Mouse (Mus musculus) CH12.LX (cell line): Measurements from ENCODE around the gene Dok5. TPM values are rescaled to one million over a fixed set of nuclear protein-coding genes. Genes with fewer than 3 reads are reported as not detected.

Experiments used
- DNase-seq: peaks from one replicate; pipeline ENCODE4 v3.0.0-alpha.2; 2013; ENCODE audit errors: extremely low read depth
- H3K27ac ChIP-seq: 2 replicates; pipeline ENCODE4 v1.5.1; 2012; ENCODE audit warnings: low read depth, mild to moderate bottlenecking, control low read depth, moderate library complexity; ENCODE audit not compliant: insufficient read depth
- H3K27me3 ChIP-seq: replicated peaks from 2 replicates; pipeline ENCODE3; 2012; ENCODE audit warnings: inconsistent platforms
- H3K36me3 ChIP-seq, 2 experiments: replicated peaks in 1 of 2; 2 replicates each; pipeline versions ENCODE3 to v1.6.1; 2012; ENCODE audit warnings: inconsistent platforms in 1 of 2, low read length in 1 of 2, mild to moderate bottlenecking in 1 of 2, mixed read lengths in 1 of 2, moderate library complexity in 1 of 2; ENCODE audit not compliant: control insufficient read depth in 1 of 2, insufficient read depth in 1 of 2
- H3K4me1 ChIP-seq, 2 experiments: 2 replicates each; pipeline ENCODE4 v1.6.1; 2012; ENCODE audit warnings: inconsistent platforms in 1 of 2, moderate library complexity in 1 of 2; ENCODE audit not compliant: insufficient read depth in 2 of 2, control insufficient read depth in 1 of 2
- H3K4me2 ChIP-seq: 2 replicates; pipeline ENCODE4 v1.6.1; 2012; ENCODE audit warnings: low read depth, mild to moderate bottlenecking, control low read depth; ENCODE audit not compliant: poor library complexity, insufficient read depth, severe bottlenecking
- H3K4me3 ChIP-seq, 3 experiments: fragments of 150-350 bp in 1 of 3; sonication (generic) in 1 of 3; replicated peaks in 1 of 3; 2 replicates each; pipeline versions ENCODE3 to v1.5.1; 2011 to 2012; ENCODE audit warnings: low read depth in 2 of 3, low read length in 2 of 3, mild to moderate bottlenecking in 2 of 3, moderate library complexity in 2 of 3, control low read depth in 1 of 3, improper control_type of control experiment in 1 of 3, inconsistent platforms in 1 of 3, mixed read lengths in 1 of 3; ENCODE audit not compliant: poor library complexity in 1 of 3
- H3K79me2 ChIP-seq: replicated peaks from 2 replicates; pipeline ENCODE4 v1.6.1; 2012; ENCODE audit warnings: mild to moderate bottlenecking, moderate library complexity; ENCODE audit not compliant: control insufficient read depth, poor library complexity, insufficient read depth, severe bottlenecking; ENCODE audit errors: extremely low read depth
- H3K9ac ChIP-seq: 2 replicates; pipeline ENCODE4 v1.6.1; 2012; ENCODE audit warnings: low read depth, mild to moderate bottlenecking, control low read depth, moderate library complexity; ENCODE audit not compliant: insufficient read depth
- H3K9me3 ChIP-seq: replicated peaks from 2 replicates; pipeline ENCODE3; 2012; ENCODE audit warnings: low read length, inconsistent platforms, mixed read lengths
- CHD2 ChIP-seq: IDR thresholded peaks from 2 replicates; pipeline ENCODE4 v1.6.1; 2011; ENCODE audit warnings: low read length, improper control_type of control experiment
- ELF1 ChIP-seq: IDR thresholded peaks from 2 replicates; pipeline ENCODE4 v1.6.1; 2014; ENCODE audit warnings: low read depth, mild to moderate bottlenecking, inconsistent platforms, low read length, improper control_type of control experiment
- EP300 ChIP-seq: IDR thresholded peaks from 2 replicates; pipeline ENCODE4 v1.6.1; 2011; ENCODE audit warnings: low read length, improper control_type of control experiment
- ETS1 ChIP-seq: conservative IDR thresholded peaks from 2 replicates; pipeline ENCODE4 v1.6.1; 2012; ENCODE audit warnings: low read depth, mild to moderate bottlenecking, inconsistent platforms, low read length, improper control_type of control experiment, moderate library complexity
- HCFC1 ChIP-seq: IDR thresholded peaks from 2 replicates; pipeline ENCODE4 v1.6.1; 2012; ENCODE audit warnings: low read depth, mild to moderate bottlenecking, inconsistent platforms, low read length, improper control_type of control experiment
- MAZ ChIP-seq: IDR thresholded peaks from 2 replicates; pipeline ENCODE4 v1.6.1; 2012; ENCODE audit warnings: low read depth, mild to moderate bottlenecking, inconsistent platforms, low read length, improper control_type of control experiment, moderate library complexity
- PAX5 ChIP-seq: IDR thresholded peaks from 2 replicates; pipeline ENCODE4 v1.6.1; 2012; ENCODE audit warnings: low read length, inconsistent platforms, mixed read lengths
- POLR2AphosphoS2 ChIP-seq: IDR thresholded peaks from 2 replicates; pipeline ENCODE4 v1.6.1; 2011; ENCODE audit warnings: low read depth, low read length, improper control_type of control experiment
- RAD21 ChIP-seq: IDR thresholded peaks from 2 replicates; pipeline ENCODE4 v1.6.1; 2011; ENCODE audit warnings: low read depth, mild to moderate bottlenecking, low read length, improper control_type of control experiment, moderate library complexity
- TBP ChIP-seq: conservative IDR thresholded peaks from 2 replicates; pipeline ENCODE4 v1.6.1; 2011; ENCODE audit warnings: low read depth, low read length, improper control_type of control experiment
- TCF12 ChIP-seq: IDR thresholded peaks from 2 replicates; pipeline ENCODE4 v1.6.1; 2014; ENCODE audit warnings: low read depth, mild to moderate bottlenecking, inconsistent platforms, low read length, improper control_type of control experiment
- USF1 ChIP-seq: IDR thresholded peaks from 2 replicates; pipeline ENCODE4 v1.6.1; 2014; ENCODE audit warnings: low read depth, mild to moderate bottlenecking, inconsistent platforms, low read length, improper control_type of control experiment
- ZC3H11A ChIP-seq: IDR thresholded peaks from 2 replicates; pipeline ENCODE4 v1.6.1; 2012; ENCODE audit warnings: low read depth, mild to moderate bottlenecking, inconsistent platforms, low read length, improper control_type of control experiment
- ZKSCAN1 ChIP-seq: IDR thresholded peaks from 2 replicates; pipeline ENCODE4 v1.6.1; 2012; ENCODE audit warnings: low read depth, inconsistent platforms, low read length, improper control_type of control experiment, borderline replicate concordance
- ZMIZ1 ChIP-seq: IDR thresholded peaks from 2 replicates; pipeline ENCODE4 v1.6.1; 2012; ENCODE audit warnings: low read depth, mild to moderate bottlenecking, inconsistent platforms, low read length, improper control_type of control experiment
- ZNF384 ChIP-seq: IDR thresholded peaks from 2 replicates; pipeline ENCODE4 v1.6.1; 2012; ENCODE audit warnings: low read depth, low read length, improper control_type of control experiment, inconsistent platforms
- dilution Hi-C: fragments of 300-500 bp; cut with MboI; formaldehyde crosslinking; loops from 2 replicates; pipeline ENCODE4 v1.14.3; 2020; ENCODE audit warnings: low sequenced_read_pairs; ENCODE audit not compliant: extremely low pct_unique_long_range_greater_than_20kb, extremely low pct_ligation_motif_present
- in situ Hi-C: fragments of 300-500 bp; cut with MboI; formaldehyde crosslinking; loops from 3 replicates; pipeline ENCODE4 v1.14.3; 2019; ENCODE audit warnings: low sequenced_read_pairs, low pct_ligation_motif_present, low pct_unique_long_range_greater_than_20kb, mixed read lengths
- polyA plus RNA-seq: library from polyadenylated mRNA; unstranded; fragments of >175 nt; gene quantifications from 2 replicates; pipeline ENCODE4 v1.2.1, GENCODE M21; 2012; ENCODE audit warnings: low read depth; ENCODE audit not compliant: insufficient read length
- total RNA-seq, 2 experiments: library from RNA; depleted of rRNA; stranded (reverse); fragments of 300-350 nt in 1 of 2; fragments of >200 nt in 1 of 2; gene quantifications; 2 replicates each; pipeline ENCODE4 v1.2.3; 2012 to 2014

Gene Dok5
- total and polyA plus RNA-seq, 3 experiments: not detected

GRCm38 (mm10) chr2:170816302-170816701, 84.7 kb downstream of the Dok5 start:
- no peak overlapping the region for H3K4me2 ChIP-seq
- H3K36me3 ChIP-seq: no peaks in the 10 kb centered on the region
- in situ Hi-C loops (no loop called here), dilution Hi-C loops (no loop called here)
- no peak overlapping the region for H3K27ac ChIP-seq
- no peaks in the 10 kb centered on the region for H3K79me2 ChIP-seq
- no peak for DNase-seq
- TF ChIP-seq PAX5 (no peak), ELF1 (no peak), USF1 (no peak), ZKSCAN1 (no peak), CHD2 (no peak), ZNF384 (no peak), RAD21 (no peak), EP300 (no peak)
- H3K9me3 ChIP-seq: peaks cover 62% of the 10 kb centered on the region
- no peak overlapping the region for H3K4me3 ChIP-seq
- H3K27me3 ChIP-seq: no peaks in the 10 kb centered on the region
- no peak overlapping the region for H3K9ac ChIP-seq
- no peaks in the 10 kb centered on the region for H3K4me1 ChIP-seq

GRCm38 (mm10) chr2:170817112-170817703, 85.6 kb downstream of the Dok5 start:
- no peak for TF ChIP-seq HCFC1
- no peak for TF ChIP-seq MAZ
- no peak for TF ChIP-seq TCF12
- no peak for TF ChIP-seq ZMIZ1
- TF ChIP-seq ZC3H11A: no peak
- no peak for TF ChIP-seq POLR2AphosphoS2
- no peak for TF ChIP-seq TBP
- no peak for TF ChIP-seq PAX5
- no peak for TF ChIP-seq ETS1
- dilution Hi-C loops: no loop called here
- peaks cover 57% of the 10 kb centered on the region for H3K9me3 ChIP-seq

More at GRCm38 (mm10) chr2:170817112-170817703, 85.6 kb downstream of the Dok5 start:
- DNase-seq: no peak
- H3K9ac ChIP-seq: no peak overlapping the region
- H3K4me1 ChIP-seq: no peaks in the 10 kb centered on the region
- no peaks in the 10 kb centered on the region for H3K27me3 ChIP-seq
- H3K27ac ChIP-seq: no peak overlapping the region
- no peaks in the 10 kb centered on the region for H3K79me2 ChIP-seq
- no peak overlapping the region for H3K4me2 ChIP-seq
- H3K4me3 ChIP-seq: no peak overlapping the region
- H3K36me3 ChIP-seq: no peaks in the 10 kb centered on the region
- in situ Hi-C loops: no loop called here
